Mouse (Mus musculus) embryonic facial prominence, embryonic 11.5 days (tissue): ENCODE data around the gene Prrg2. TPM values are rescaled to one million over a fixed set of nuclear protein-coding genes. Genes with fewer than 3 reads are reported as not detected.

Experiments used
- ATAC-seq: fragments of 200-750 bp; cut with Nextera tagmentation; replicated peaks from 2 replicates; pipeline ENCODE4 v1.8.0; 2017; ENCODE audit warnings: low read depth; ENCODE audit not compliant: insufficient number of reproducible peaks, low FRiP score, low TSS enrichment
- DNase-seq: peaks from one replicate; pipeline ENCODE4 v3.0.0-alpha.2; 2015; ENCODE audit warnings: low spot score
- H3K27ac ChIP-seq: fragments of 300-500 bp; sonication (generic); replicated peaks from 2 replicates; pipeline ENCODE4 v1.5.1; 2014; ENCODE audit warnings: mild to moderate bottlenecking, low read depth, low read length, control low read depth
- H3K27me3 ChIP-seq: fragments of 300-500 bp; sonication (generic); 2 replicates; pipeline ENCODE4 v1.6.1; 2014; ENCODE audit warnings: mild to moderate bottlenecking, low read length, moderate library complexity, mixed read lengths; ENCODE audit not compliant: control insufficient read depth, insufficient read depth
- H3K36me3 ChIP-seq: fragments of 300-500 bp; sonication (generic); replicated peaks from 2 replicates; pipeline ENCODE4 v1.6.1; 2014; ENCODE audit warnings: low read depth, mild to moderate bottlenecking, low read length, moderate library complexity, mixed read lengths; ENCODE audit not compliant: control insufficient read depth, insufficient read depth
- H3K4me1 ChIP-seq: fragments of 300-500 bp; sonication (generic); 2 replicates; pipeline ENCODE4 v1.6.1; 2014; ENCODE audit warnings: low read length, mixed read lengths; ENCODE audit not compliant: control insufficient read depth, insufficient read depth
- H3K4me2 ChIP-seq: fragments of 300-500 bp; sonication (generic); 2 replicates; pipeline ENCODE4 v1.6.1; 2014; ENCODE audit warnings: low read depth, mild to moderate bottlenecking, control low read depth, low read length, moderate library complexity
- H3K4me3 ChIP-seq: fragments of 300-500 bp; sonication (generic); 2 replicates; pipeline ENCODE4 v1.5.1; 2014; ENCODE audit warnings: low read depth, low read length, control low read depth
- H3K9ac ChIP-seq: fragments of 300-500 bp; sonication (generic); replicated peaks from 2 replicates; pipeline ENCODE4 v1.6.1; 2014; ENCODE audit warnings: mild to moderate bottlenecking, control low read depth, low read length
- H3K9me3 ChIP-seq: fragments of 300-500 bp; sonication (generic); replicated peaks from 2 replicates; pipeline ENCODE4 v1.6.1; 2016; ENCODE audit warnings: mild to moderate bottlenecking, low read length, inconsistent platforms, mixed read lengths; ENCODE audit not compliant: control insufficient read depth
- WGBS: fragments of 180-500 bp; shearing (Covaris S2); extraction: QIAGEN DNeasy Blood & Tissue Kit; methylation state at CpG from one replicate; pipeline ENCODE4 v1.1.7; 2014; 5-methylcytosine and 5-hydroxymethylcytosine counted together
- polyA plus RNA-seq: library from polyadenylated mRNA; unstranded; fragments of >200 nt; fragmentation: Nextera tagmentation; extraction: Ambion mirVana; gene quantifications from 2 replicates; pipeline ENCODE4 v1.2.1, GENCODE M21; 2014

The Prrg2 gene
- polyA plus RNA-seq, 1 experiment from 2014 or later, result 17.9 TPM

- H3K9ac ChIP-seq, result no peak overlapping the region
- no peak for DNase-seq
- no peaks in the 10 kb centered on the region for H3K9me3 ChIP-seq
- 92% methylated on average over 22 of the region's 22 CpGs for WGBS
- H3K27ac ChIP-seq, result no peak overlapping the region
- H3K4me1 ChIP-seq, result peaks cover 2% of the 10 kb centered on the region; the same call in 1 of the 2 replicates
- no peak overlapping the region for H3K4me2 ChIP-seq
- ATAC-seq, result no peak
- peaks cover 63% of the 10 kb centered on the region for H3K36me3 ChIP-seq
- H3K4me3 ChIP-seq, result no peak overlapping the region
- H3K27me3 ChIP-seq, result no peaks in the 10 kb centered on the region
Measured at GRCm38 (mm10) chr7:45045741-45046140, 16.7 kb downstream of the Prrg2 start.

- Histone ChIP-seq H3K9ac (no peak overlapping the region), H3K9me3 (no peaks in the 10 kb centered on the region), H3K4me2 (no peak overlapping the region), H3K4me3 (no peak overlapping the region), H3K27ac (no peak overlapping the region), H3K4me1 (no peaks in the 10 kb centered on the region; the same call in 1 of the 2 replicates), H3K27me3 (no peaks in the 10 kb centered on the region), H3K36me3 (peaks cover 46% of the 10 kb centered on the region)
- ATAC-seq (no peak; the same call in 1 of the 2 replicates), DNase-seq (no peak)
- WGBS, result 93% methylated on average over 14 of the region's 14 CpGs
Measured at GRCm38 (mm10) chr7:45043307-45043706, 19.2 kb downstream of the Prrg2 start.

- H3K4me2 ChIP-seq, result no peak overlapping the region
- H3K9me3 ChIP-seq, result no peaks in the 10 kb centered on the region
- no peaks in the 10 kb centered on the region for H3K27me3 ChIP-seq
- no peak for DNase-seq
- ATAC-seq, result no peak; the same call in 1 of the 2 replicates
- no peaks in the 10 kb centered on the region for H3K4me1 ChIP-seq
- no peak overlapping the region for H3K9ac ChIP-seq
- H3K4me3 ChIP-seq, result no peak overlapping the region
- H3K27ac ChIP-seq, result no peak overlapping the region
- peaks cover 32% of the 10 kb centered on the region for H3K36me3 ChIP-seq
- WGBS, result 87% methylated on average over 9 of the region's 9 CpGs
Measured at GRCm38 (mm10) chr7:45040851-45041250, 21.6 kb downstream of the Prrg2 start.

- peaks cover 34% of the 10 kb centered on the region for H3K36me3 ChIP-seq
- no peak for DNase-seq
- 92% methylated on average over 9 of the region's 9 CpGs for WGBS
Measured at GRCm38 (mm10) chr7:45038411-45038810, 24.1 kb downstream of the Prrg2 start.

GRCm38 (mm10) chr7:45037720-45038361, 24.6 kb downstream of the Prrg2 start:
- Histone ChIP-seq H3K27ac (no peak overlapping the region), H3K4me3 (no peak overlapping the region)

More at GRCm38 (mm10) chr7:45038411-45038810, 24.1 kb downstream of the Prrg2 start:
- no peak for ATAC-seq
- H3K4me1 ChIP-seq, result no peaks in the 10 kb centered on the region
- no peak overlapping the region for H3K9ac ChIP-seq
- no peaks in the 10 kb centered on the region for H3K27me3 ChIP-seq
- H3K4me2 ChIP-seq, result no peak overlapping the region
- no peak overlapping the region for H3K27ac ChIP-seq
- no peak overlapping the region for H3K4me3 ChIP-seq
- no peaks in the 10 kb centered on the region for H3K9me3 ChIP-seq

GRCm38 (mm10) chr7:45036702-45037101, 25.8 kb downstream of the Prrg2 start:
- no peak overlapping the region for H3K9ac ChIP-seq
- no peaks in the 10 kb centered on the region for H3K27me3 ChIP-seq
- H3K36me3 ChIP-seq, result peaks cover 33% of the 10 kb centered on the region
- H3K9me3 ChIP-seq, result no peaks in the 10 kb centered on the region
- H3K4me3 ChIP-seq, result no peak overlapping the region
- 87% methylated on average over 11 of the region's 11 CpGs for WGBS
- DNase-seq (no peak), ATAC-seq (no peak)
- no peak overlapping the region for H3K4me2 ChIP-seq
- H3K27ac ChIP-seq, result no peak overlapping the region
- no peaks in the 10 kb centered on the region for H3K4me1 ChIP-seq

More at GRCm38 (mm10) chr7:45037720-45038361, 24.6 kb downstream of the Prrg2 start:
- H3K9ac ChIP-seq, result no peak overlapping the region
- H3K4me1 ChIP-seq, result no peaks in the 10 kb centered on the region
- H3K4me2 ChIP-seq, result no peak overlapping the region
- no peaks in the 10 kb centered on the region for H3K27me3 ChIP-seq
- 72% methylated on average over 7 of the region's 7 CpGs for WGBS
- DNase-seq (peak; percentile 64), ATAC-seq (no peak)
- H3K36me3 ChIP-seq, result peaks cover 34% of the 10 kb centered on the region
- no peaks in the 10 kb centered on the region for H3K9me3 ChIP-seq

GRCm38 (mm10) chr7:45035631-45036030, 26.8 kb downstream of the Prrg2 start:
- no peak overlapping the region for H3K4me3 ChIP-seq
- no peak overlapping the region for H3K4me2 ChIP-seq
- no peaks in the 10 kb centered on the region for H3K9me3 ChIP-seq
- no peaks in the 10 kb centered on the region for H3K4me1 ChIP-seq
- no peak for ATAC-seq
- H3K27ac ChIP-seq, result no peak overlapping the region
- peaks cover 42% of the 10 kb centered on the region for H3K36me3 ChIP-seq
- 91% methylated on average over 3 of the region's 3 CpGs for WGBS
- no peak for DNase-seq
- H3K27me3 ChIP-seq, result no peaks in the 10 kb centered on the region
- H3K9ac ChIP-seq, result no peak overlapping the region

- Histone ChIP-seq H3K9me3 (no peaks in the 10 kb centered on the region), H3K9ac (no peak overlapping the region), H3K4me1 (no peaks in the 10 kb centered on the region), H3K4me3 (no peak overlapping the region), H3K4me2 (no peak overlapping the region), H3K27me3 (no peaks in the 10 kb centered on the region), H3K27ac (no peak overlapping the region), H3K36me3 (peaks cover 53% of the 10 kb centered on the region)
- DNase-seq (no peak), ATAC-seq (no peak)
- 93% methylated on average over 19 of the region's 19 CpGs for WGBS
Measured at GRCm38 (mm10) chr7:45033722-45034359, 28.6 kb downstream of the Prrg2 start.
